Mouse (Mus musculus) liver, embryonic 14.5 days (tissue): ENCODE results near the gene Aire. TPM values are rescaled to one million over a fixed set of nuclear protein-coding genes. Genes with fewer than 3 reads are reported as not detected.

Source experiments
- ATAC-seq: fragments of 200-750 bp; cut with Nextera tagmentation; 2 replicates; pipeline ENCODE4 v1.8.0; 2017; ENCODE audit warnings: moderate number of reproducible peaks, mild to moderate bottlenecking, moderate library complexity; ENCODE audit not compliant: insufficient read depth
- DNase-seq, 3 experiments: peaks; one replicate each; pipeline ENCODE4 v3.0.0-alpha.2; 2012 to 2013; ENCODE audit warnings: low read depth in 3 of 3, low spot score in 3 of 3
- H3K27ac ChIP-seq: fragments of 300-500 bp; sonication (generic); 2 replicates; pipeline ENCODE4 v1.5.1; 2014; ENCODE audit warnings: moderate library complexity, mild to moderate bottlenecking, control low read depth, inconsistent platforms
- H3K27me3 ChIP-seq: fragments of 300-500 bp; sonication (generic); 2 replicates; pipeline ENCODE4 v1.6.1; 2014; ENCODE audit warnings: mild to moderate bottlenecking, low read length, moderate library complexity; ENCODE audit not compliant: control insufficient read depth, insufficient read depth
- H3K36me3 ChIP-seq: fragments of 300-500 bp; sonication (generic); replicated peaks from 2 replicates; pipeline ENCODE4 v1.6.1; 2014; ENCODE audit warnings: low read depth; ENCODE audit not compliant: control insufficient read depth, insufficient read depth
- H3K4me1 ChIP-seq, 2 experiments: fragments of 200-500 bp in 1 of 2; fragments of 300-500 bp in 1 of 2; sonication (generic) in 1 of 2; replicated peaks; 2 replicates each; pipeline ENCODE4 v1.6.1; 2012 to 2014; ENCODE audit warnings: antibody characterized with exemption in 1 of 2, inconsistent platforms in 1 of 2, low read length in 1 of 2; ENCODE audit not compliant: control insufficient read depth in 2 of 2, insufficient read depth in 2 of 2
- H3K4me2 ChIP-seq: fragments of 300-500 bp; sonication (generic); 2 replicates; pipeline ENCODE4 v1.6.1; 2014; ENCODE audit warnings: low read depth, mild to moderate bottlenecking, control low read depth, moderate library complexity
- H3K4me3 ChIP-seq, 2 experiments: fragments of 200-500 bp in 1 of 2; fragments of 300-500 bp in 1 of 2; sonication (generic) in 1 of 2; 2 replicates each; pipeline ENCODE4 v1.5.1; 2012 to 2014; ENCODE audit warnings: low read depth in 2 of 2, low read length in 2 of 2, mild to moderate bottlenecking in 2 of 2, control low read depth in 1 of 2, inconsistent platforms in 1 of 2, moderate library complexity in 1 of 2; ENCODE audit not compliant: insufficient read depth in 1 of 2
- H3K9ac ChIP-seq: fragments of 300-500 bp; sonication (generic); replicated peaks from 2 replicates; pipeline ENCODE4 v1.6.1; 2014; ENCODE audit warnings: mild to moderate bottlenecking, control low read depth, moderate library complexity
- H3K9me3 ChIP-seq: fragments of 300-500 bp; sonication (generic); 2 replicates; pipeline ENCODE4 v1.6.1; 2016; ENCODE audit warnings: low read length, mixed read lengths; ENCODE audit not compliant: control insufficient read depth
- CTCF ChIP-seq: IDR thresholded peaks from 2 replicates; pipeline ENCODE4 v1.5.1; 2016; ENCODE audit warnings: antibody characterized with exemption, low read depth, control low read depth
- EP300 ChIP-seq: IDR thresholded peaks from 2 replicates; pipeline ENCODE4 v1.6.1; 2016; ENCODE audit warnings: antibody characterized with exemption, low read depth
- WGBS: fragments of 180-500 bp; shearing (Covaris S2); extraction: QIAGEN DNeasy Blood & Tissue Kit; methylation state at CpG from one replicate; pipeline ENCODE4 v1.1.7; 2014; ENCODE audit not compliant: insufficient replicate concordance; 5-methylcytosine and 5-hydroxymethylcytosine counted together
- polyA plus RNA-seq, 2 experiments: library from polyadenylated mRNA; depleted of rRNA in 1 of 2; stranded (reverse) in 1 of 2; unstranded in 1 of 2; fragments of >200 nt; fragmentation: Nextera tagmentation in 1 of 2; extraction: Ambion mirVana in 1 of 2; gene quantifications; 2 replicates each; pipeline versions ENCODE4 v1.2.1 to v1.2.3; 2012 to 2014

Aire gene
- polyA plus RNA-seq, 2 experiments = not detected

DNA sequence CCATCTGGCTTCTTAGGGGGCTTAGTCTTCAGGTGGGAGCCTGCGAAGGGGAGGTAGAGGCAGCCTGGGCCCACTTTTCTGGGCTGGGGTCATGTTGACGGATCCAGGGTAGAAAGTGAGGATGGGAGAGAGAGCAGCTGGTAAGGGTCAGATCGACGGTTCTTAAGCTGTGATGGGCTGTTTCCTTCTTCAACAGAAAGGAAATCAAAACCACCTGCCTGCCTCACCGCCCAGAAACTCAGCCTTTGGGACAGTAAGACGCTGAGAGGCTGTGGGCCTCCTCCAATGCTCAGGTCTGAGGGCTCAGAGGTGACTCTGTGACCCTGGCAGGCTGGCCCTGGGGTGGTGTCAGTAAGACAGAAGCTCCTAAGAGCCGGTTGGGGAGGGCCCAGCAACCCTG, 1.3 kb downstream of the Aire start:
- DNase-seq = no peak
- Histone ChIP-seq H3K27me3 (no peaks in the 10 kb centered on the region; the same call in 1 of the 2 replicates), H3K9ac (no peak overlapping the region), H3K4me3 (no peak overlapping the region), H3K4me2 (no peak overlapping the region), H3K36me3 (no peaks in the 10 kb centered on the region), H3K9me3 (no peaks in the 10 kb centered on the region), H3K4me1 (no peaks in the 10 kb centered on the region), H3K27ac (no peak overlapping the region)
- TF ChIP-seq CTCF (no peak), EP300 (no peak)
- no peak for ATAC-seq
- 48% methylated on average over 7 of the region's 7 CpGs for WGBS

- no peak within 1 kb of the TSS for H3K27ac ChIP-seq
- H3K9me3 ChIP-seq = no peaks in the 10 kb centered on the region
- ATAC-seq = no peak
- no peak within 1 kb of the TSS for H3K9ac ChIP-seq
- no peaks in the 10 kb centered on the region; the same call in 1 of the 2 replicates for H3K27me3 ChIP-seq
- no peak within 1 kb of the TSS for H3K4me3 ChIP-seq
- 67% methylated on average over 5 of the region's 5 CpGs for WGBS
- no peak within 1 kb of the TSS for H3K4me2 ChIP-seq
- no peak for DNase-seq
- TF ChIP-seq CTCF (no peak), EP300 (no peak)
- no peaks in the 10 kb centered on the region for H3K4me1 ChIP-seq
- no peaks in the 10 kb centered on the region for H3K36me3 ChIP-seq
These were observed 1.8 kb downstream of the Aire start, which contains the start of gene Dnmt3l for GRCm38 (mm10) chr10:78041647-78042046. Gene Dnmt3l (plus strand): TSS chr10:78041947.

GRCm38 (mm10) chr10:78037139-78037538, 6.3 kb downstream of the Aire start:
- H3K4me3 ChIP-seq = no peak overlapping the region
- no peak overlapping the region for H3K4me2 ChIP-seq
- ATAC-seq = no peak
- no peaks in the 10 kb centered on the region for H3K27me3 ChIP-seq
- H3K4me1 ChIP-seq = no peaks in the 10 kb centered on the region
- DNase-seq = no peak
- TF ChIP-seq CTCF (no peak), EP300 (no peak)
- 58% methylated on average over 4 of the region's 4 CpGs for WGBS
- no peak overlapping the region for H3K9ac ChIP-seq
- no peaks in the 10 kb centered on the region for H3K9me3 ChIP-seq
- no peak overlapping the region for H3K27ac ChIP-seq
- H3K36me3 ChIP-seq = no peaks in the 10 kb centered on the region

- H3K9me3 ChIP-seq = no peaks in the 10 kb centered on the region
- H3K4me1 ChIP-seq = no peaks in the 10 kb centered on the region; a peak in 1 of 4 replicates
- 59% methylated on average over 2 of the region's 2 CpGs for WGBS
- H3K27ac ChIP-seq = no peak overlapping the region
- no peak overlapping the region for H3K4me2 ChIP-seq
- no peaks in the 10 kb centered on the region for H3K27me3 ChIP-seq
- DNase-seq = no peak
- ATAC-seq = no peak
- H3K4me3 ChIP-seq = no peak overlapping the region
- TF ChIP-seq EP300 (no peak), CTCF (no peak)
- no peaks in the 10 kb centered on the region for H3K36me3 ChIP-seq
- H3K9ac ChIP-seq = no peak overlapping the region
These were observed 11.4 kb downstream of the Aire start for GRCm38 (mm10) chr10:78031987-78032386.

GRCm38 (mm10) chr10:78029080-78029479, 14.3 kb downstream of the Aire start:
- no peak overlapping the region for H3K4me2 ChIP-seq
- ATAC-seq (no peak), DNase-seq (no peak)
- H3K9me3 ChIP-seq = no peaks in the 10 kb centered on the region
- no peak overlapping the region for H3K9ac ChIP-seq
- H3K27ac ChIP-seq = no peak overlapping the region
- WGBS = 90% methylated on average over 1 of the region's 1 CpGs
- no peak overlapping the region for H3K4me3 ChIP-seq
- no peaks in the 10 kb centered on the region for H3K36me3 ChIP-seq
- no peak for TF ChIP-seq CTCF
- TF ChIP-seq EP300 = no peak
- no peaks in the 10 kb centered on the region for H3K27me3 ChIP-seq
- no peaks in the 10 kb centered on the region; a peak in 1 of 4 replicates for H3K4me1 ChIP-seq
